In genomic region chr8:45281630-45282029, GRCm38 (mm10) we compare ENCODE assay signal across 29 mouse cellular contexts. TPM values are rescaled to one million over a fixed set of nuclear protein-coding genes. Genes with fewer than 3 reads are reported as not detected.
DNase-seq lines count a peak whose midpoint lies in the region; ATAC-seq lines count a peak whose summit lies in the region.
"Had no signal": no experiment of that assay in that cellular context is flagged by ENCODE, and none has a peak within 500 bp of the region (broad histone marks: within the 10 kb centered on the region; RNA-seq: fewer than 3 reads in every experiment).

No protein-coding gene starts in this region.

- no peaks in the 10 kb centered on the region for H3K36me3 ChIP-seq in kidney, embryonic 16.5 days (ENCODE audit: insufficient read depth, low read length)
- H3K36me3 ChIP-seq in liver, embryonic 15.5 days (replicated peaks): no peaks in the 10 kb centered on the region
- H3K36me3 ChIP-seq in limb, embryonic 10.5 days: no peaks in the 10 kb centered on the region
- H3K36me3 ChIP-seq: forebrain, embryonic 12.5 days; hindbrain, embryonic 15.5 days; limb, embryonic 12.5 days; midbrain, embryonic 13.5 days had no signal

- no peak overlapping the region for H3K4me2 ChIP-seq in kidney, embryonic 16.5 days (replicated peaks; ENCODE audit: low read depth, low read length)
- no peak overlapping the region for H3K4me2 ChIP-seq in liver, embryonic 15.5 days
- H3K4me2 ChIP-seq: forebrain, embryonic 12.5 days; hindbrain, embryonic 15.5 days; limb, embryonic 12.5 days; midbrain, embryonic 13.5 days had no signal

- no peak overlapping the region for H3K4me3 ChIP-seq in kidney, embryonic 16.5 days (ENCODE audit: low read length)
- H3K4me3 ChIP-seq in liver, embryonic 15.5 days (replicated peaks): no peak overlapping the region
- no peak overlapping the region for H3K4me3 ChIP-seq in limb, embryonic 10.5 days
- H3K4me3 ChIP-seq: forebrain, embryonic 12.5 days; gastrocnemius, adult 2 months; hindbrain, embryonic 15.5 days; limb, embryonic 12.5 days; megakaryocyte, embryonic 14.5 days; midbrain, embryonic 13.5 days had no signal

- H3K4me1 ChIP-seq in kidney, embryonic 16.5 days (ENCODE audit: insufficient read depth, low read length): no peaks in the 10 kb centered on the region
- 0 out of 2 replicates have a peak, but pooled peaks cover 3% of the 10 kb centered on the region for H3K4me1 ChIP-seq in liver, embryonic 15.5 days (replicated peaks)
- no peaks in the 10 kb centered on the region for H3K4me1 ChIP-seq in limb, embryonic 10.5 days
- H3K4me1 ChIP-seq: forebrain, embryonic 12.5 days; hindbrain, embryonic 15.5 days; megakaryocyte, embryonic 14.5 days; midbrain, embryonic 13.5 days had no signal

- H3K9me3 ChIP-seq in kidney, embryonic 16.5 days (ENCODE audit: low read length): no peaks in the 10 kb centered on the region
- H3K9me3 ChIP-seq in liver, embryonic 15.5 days (replicated peaks): no peaks in the 10 kb centered on the region
- no peaks in the 10 kb centered on the region for H3K9me3 ChIP-seq in limb, embryonic 10.5 days (replicated peaks)
- H3K9me3 ChIP-seq: forebrain, embryonic 12.5 days; hindbrain, embryonic 15.5 days; limb, embryonic 12.5 days; midbrain, embryonic 13.5 days had no signal

- no peak overlapping the region for H3K27ac ChIP-seq in kidney, embryonic 16.5 days (ENCODE audit: low read length)
- no peak overlapping the region; the same call in none of the 2 replicates for H3K27ac ChIP-seq in liver, embryonic 15.5 days (replicated peaks)
- H3K27ac ChIP-seq in limb, embryonic 10.5 days: no peak overlapping the region
- H3K27ac ChIP-seq: forebrain, embryonic 12.5 days; gastrocnemius, adult 2 months; hindbrain, embryonic 15.5 days; limb, embryonic 12.5 days; midbrain, embryonic 13.5 days had no signal

- ATAC-seq in kidney, embryonic 16.5 days (ENCODE audit: low FRiP score, low TSS enrichment): no peak
- peak; percentile 81 for ATAC-seq in liver, embryonic 15.5 days (ENCODE audit: insufficient read depth)
- ATAC-seq: activated CD4-positive, CD25-positive, alpha-beta regulatory T cell, adult 4 months; midbrain, embryonic 13.5 days had no signal

- H3K9ac ChIP-seq in kidney, embryonic 16.5 days (replicated peaks; ENCODE audit: low read length): no peak overlapping the region
- H3K9ac ChIP-seq in liver, embryonic 15.5 days: no peak overlapping the region
- H3K9ac ChIP-seq: forebrain, embryonic 12.5 days; hindbrain, embryonic 15.5 days; limb, embryonic 12.5 days; midbrain, embryonic 13.5 days had no signal

- DNase-seq in kidney, adult 9 months: peak; percentile 24
- DNase-seq in kidney, postnatal 36 days: peak; percentile 9 to 14
- peak; percentile 38 for DNase-seq in lung, postnatal 25 days (ENCODE audit: low spot score)
- DNase-seq in limb, embryonic 10.5 days (ENCODE audit: low spot score): no peak
- DNase-seq in right cerebral cortex, adult 2 months (ENCODE audit: low spot score in 2 of 2): no peak
- DNase-seq: adrenal gland, adult 8-10 months; cerebellum, adult 18-20 months; cerebellum, postnatal 14 days; gastrocnemius, adult 2 months; heart, postnatal 4 days; layer of hippocampus, postnatal 36 days; right cerebral cortex, postnatal 25 days; spleen, adult 18-20 months had no signal

- H3K27me3 ChIP-seq in kidney, embryonic 16.5 days (ENCODE audit: insufficient read depth, low read length): no peaks in the 10 kb centered on the region
- no peaks in the 10 kb centered on the region for H3K27me3 ChIP-seq in liver, embryonic 15.5 days
- H3K27me3 ChIP-seq in limb, embryonic 10.5 days (ENCODE audit: low read depth, poor library complexity, severe bottlenecking): no peaks in the 10 kb centered on the region
- H3K27me3 ChIP-seq: forebrain, embryonic 12.5 days; hindbrain, embryonic 15.5 days; limb, embryonic 12.5 days; megakaryocyte, embryonic 14.5 days; midbrain, embryonic 13.5 days had no signal

- WGBS in kidney, embryonic 16.5 days: 74% methylated on average over 8 of the region's 8 CpGs
- WGBS in liver, embryonic 15.5 days (ENCODE audit: insufficient replicate concordance): 63% methylated on average over 8 of the region's 8 CpGs
- WGBS in limb, embryonic 10.5 days: 85% methylated on average over 8 of the region's 8 CpGs

RNA-seq across cellular contexts. Expression of gene Klkb1, which starts 13.0 kb away (rescaled TPM):
- polyA plus RNA-seq in kidney, embryonic 16.5 days (2015; fragmentation: Nextera tagmentation; extraction: Ambion mirVana): 0.08 and 0.22 TPM in 2 replicates
- 8.7 and 11.5 TPM in 2 replicates for polyA plus RNA-seq in liver, embryonic 15.5 days (2015; fragmentation: Nextera tagmentation; extraction: Ambion mirVana)
- 0.03 TPM in 1 of 2 replicates, not detected in the other for polyA plus RNA-seq in limb, embryonic 10.5 days (2016; fragmentation: Nextera tagmentation; extraction: Ambion mirVana)
- polyA plus RNA-seq: C2C12; embryonic facial prominence, embryonic 11.5 days; heart, embryonic 16.5 days; intestine, embryonic 14.5 days; limb, embryonic 12.5 days; midbrain, embryonic 13.5 days; neural tube, embryonic 11.5 days had no signal

RNA-seq across cellular contexts. Expression of gene F11, which starts 19.8 kb away (rescaled TPM):
- 0.08 and 0.11 TPM in 2 replicates for polyA plus RNA-seq in kidney, embryonic 16.5 days (2015; fragmentation: Nextera tagmentation; extraction: Ambion mirVana)
- 28.7 and 38.8 TPM in 2 replicates for polyA plus RNA-seq in liver, embryonic 15.5 days (2015; fragmentation: Nextera tagmentation; extraction: Ambion mirVana)
- not detected in 2 replicates for polyA plus RNA-seq in limb, embryonic 10.5 days (2016; fragmentation: Nextera tagmentation; extraction: Ambion mirVana)
- polyA plus RNA-seq: activated CD4-positive, CD25-positive, alpha-beta regulatory T cell, adult 4 months; C2C12; embryonic facial prominence, embryonic 11.5 days; forebrain, embryonic 12.5 days; frontal cortex, adult 2 months; heart, embryonic 16.5 days; hindbrain, embryonic 15.5 days; intestine, embryonic 14.5 days; limb, embryonic 12.5 days; neural tube, embryonic 11.5 days; urinary bladder, adult 2 months had no signal

RNA-seq across cellular contexts. Expression of gene Gm45753, which starts 26.6 kb away (rescaled TPM):
- 0.28 TPM in 1 of 2 replicates, not detected in the other for polyA plus RNA-seq in kidney, embryonic 16.5 days (2015; fragmentation: Nextera tagmentation; extraction: Ambion mirVana)
- polyA plus RNA-seq in liver, embryonic 15.5 days (2015; fragmentation: Nextera tagmentation; extraction: Ambion mirVana): 14.8 and 14.9 TPM in 2 replicates
- not detected in 2 replicates for polyA plus RNA-seq in limb, embryonic 10.5 days (2016; fragmentation: Nextera tagmentation; extraction: Ambion mirVana)
- polyA plus RNA-seq: activated CD4-positive, CD25-positive, alpha-beta regulatory T cell, adult 4 months; C2C12; embryonic facial prominence, embryonic 11.5 days; forebrain, embryonic 12.5 days; frontal cortex, adult 2 months; hindbrain, embryonic 15.5 days; intestine, embryonic 14.5 days; limb, embryonic 12.5 days; lung, embryonic 16.5 days; midbrain, embryonic 13.5 days; neural tube, embryonic 11.5 days; urinary bladder, adult 2 months had no signal

RNA-seq across cellular contexts. Expression of gene Cyp4v3, which starts 51.4 kb away (rescaled TPM):
- polyA plus RNA-seq in kidney, embryonic 16.5 days (2015; fragmentation: Nextera tagmentation; extraction: Ambion mirVana): 1.3 and 1.6 TPM in 2 replicates
- polyA plus RNA-seq in liver, embryonic 15.5 days (2015; fragmentation: Nextera tagmentation; extraction: Ambion mirVana): 5.1 and 5.3 TPM in 2 replicates
- 0.24 and 0.34 TPM in 2 replicates for polyA plus RNA-seq in limb, embryonic 10.5 days (2016; fragmentation: Nextera tagmentation; extraction: Ambion mirVana)

Comparison
In these comparisons a context has a peak if more than half of its experiments do, and no peak if none do; other contexts are left out.
1. DNase-seq: peak in kidney, adult 9 months (single experiment), kidney, postnatal 36 days (2 of 2) and lung, postnatal 25 days (single experiment); none in limb, embryonic 10.5 days (single experiment) and right cerebral cortex, adult 2 months (0 of 2).
2. RNA of gene F11, which starts 19.8 kb away (polyA plus RNA-seq): 28.7 to 38.8 TPM in liver, embryonic 15.5 days; 0.08 to 0.11 TPM in kidney, embryonic 16.5 days and not detected in limb, embryonic 10.5 days; every median in the first group is over 10 times any median in the second.
3. RNA of gene Gm45753, which starts 26.6 kb away (polyA plus RNA-seq): 14.8 to 14.9 TPM in liver, embryonic 15.5 days; 0.28 TPM in kidney, embryonic 16.5 days and not detected in limb, embryonic 10.5 days; every median in the first group is over 10 times any median in the second.